Mouse (Mus musculus): ENCODE measurements around the gene Svop.

DNA sequence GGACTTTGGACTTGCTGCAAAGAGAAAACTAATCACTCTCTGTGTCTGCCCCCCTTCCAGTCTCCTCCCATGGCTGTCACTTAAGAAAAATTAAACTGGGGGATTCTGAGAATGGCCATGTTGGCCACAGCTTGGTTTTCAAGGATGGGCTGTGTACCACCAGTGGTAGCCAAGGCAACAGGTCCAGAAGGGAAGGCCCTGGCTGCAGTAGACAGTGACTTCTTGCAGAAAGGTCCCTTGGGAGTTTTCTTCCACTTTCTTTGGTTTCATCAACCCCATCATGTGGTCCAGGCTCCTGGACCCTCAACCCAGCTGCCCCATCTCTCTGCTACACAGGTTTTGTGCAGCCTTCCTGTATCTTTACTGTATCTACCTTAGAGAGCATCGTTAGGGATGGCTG, 50.5 kb downstream of the Svop start:
- TF ChIP-seq CTCF (IDR thresholded peaks at IDR 0.05; ENCODE audit: extremely low read depth, insufficient read depth, insufficient read length, insufficient replicate concordance) (no peak), POLR2A (IDR thresholded peaks at IDR 0.05; ENCODE audit: low read depth, low read length) (no peak)
